Mouse (Mus musculus) limb, embryonic 15.5 days (tissue): ENCODE measurements around the gene Slc5a11. TPM values are rescaled to one million over a fixed set of nuclear protein-coding genes. Genes with fewer than 3 reads are reported as not detected.

Experiments used
- polyA plus RNA-seq: library from polyadenylated mRNA; unstranded; fragments of >200 nt; fragmentation: Nextera tagmentation; extraction: Ambion mirVana; gene quantifications from 2 replicates; pipeline ENCODE4 v1.2.1, GENCODE M21; 2015

The Slc5a11 gene
- polyA plus RNA-seq, 1 experiment from 2014 or later, result not detected

Other genes with a start within 250 kb of the Slc5a11 start
- gene Rbbp6, start 249.1 kb upstream of the Slc5a11 start, polyA plus RNA-seq, result 22.9 and 24.4 TPM in 2 replicates
- 38.2 and 43.5 TPM in 2 replicates for gene Tnrc6a, start 90.9 kb upstream of the Slc5a11 start, polyA plus RNA-seq
- 41.1 and 42.8 TPM in 2 replicates for gene Lcmt1, start 155.0 kb downstream of the Slc5a11 start, polyA plus RNA-seq
- 19.6 and 21.9 TPM in 2 replicates for gene Arhgap17, start 155.1 kb downstream of the Slc5a11 start, polyA plus RNA-seq
- not detected in 2 replicates for gene Aqp8, start 247.5 kb downstream of the Slc5a11 start, polyA plus RNA-seq